Mouse (Mus musculus) cerebellum, adult 2 months (tissue): ENCODE measurements around the gene Atp5g1.

Source experiments
- CTCF ChIP-seq: fragments of 200-500 bp; IDR thresholded peaks from 2 replicates; pipeline ENCODE4 v1.5.1; 2011; ENCODE audit warnings: low read depth, mild to moderate bottlenecking, control low read depth, low read length, moderate library complexity, borderline replicate concordance; ENCODE audit not compliant: insufficient read depth
- POLR2A ChIP-seq: fragments of 200-500 bp; IDR thresholded peaks from 2 replicates; pipeline ENCODE4 v1.6.1; 2011; ENCODE audit warnings: low read length, control low read depth, borderline replicate concordance; ENCODE audit not compliant: insufficient read depth

- TF ChIP-seq CTCF (no peak), POLR2A (no peak)
Measured at GRCm38 (mm10) chr11:96116116-96116515, 40.6 kb upstream of the Atp5g1 start.
